Mouse (Mus musculus): ENCODE data around the gene Ugt1a9. TPM values are rescaled to one million over a fixed set of nuclear protein-coding genes. Genes with fewer than 3 reads are reported as not detected.

The Ugt1a9 gene
- total RNA-seq, 2 experiments from 2014 or later, result not detected

Other genes starting within 250 kb of the Ugt1a9 start
- 10 to 100 TPM; 56.9 to 63.9 TPM for gene Dgkd, start 217.5 kb upstream of the Ugt1a9 start, total RNA-seq (2021)
- 10 to 100 TPM; 17.2 to 22.7 TPM for gene Usp40, start 62.2 kb upstream of the Ugt1a9 start, total RNA-seq (2021)
- gene Ugt1a10, start 15.4 kb upstream of the Ugt1a9 start, total RNA-seq (2021), result not detected
- not detected for gene Ugt1a8, start 17.0 kb downstream of the Ugt1a9 start, total RNA-seq (2021)
- gene Ugt1a7c, start 24.3 kb downstream of the Ugt1a9 start, total RNA-seq (2021), result 1 to 10 TPM; 2.2 TPM
- gene Ugt1a6b, start 32.5 kb downstream of the Ugt1a9 start, total RNA-seq (2021), result under 1 TPM; 0.34 to 0.96 TPM
- 1 to 10 TPM; 3.8 to 5.7 TPM for gene Ugt1a6a, start 64.0 kb downstream of the Ugt1a9 start, total RNA-seq (2021)
- under 1 TPM; 0.34 to 0.50 TPM for gene Ugt1a5, start 95.2 kb downstream of the Ugt1a9 start, total RNA-seq (2021)
- not detected for gene Ugt1a2, start 129.8 kb downstream of the Ugt1a9 start, total RNA-seq (2021)
- gene Dnajb3, start 135.0 kb downstream of the Ugt1a9 start, total RNA-seq (2021), result under 1 TPM; 0.45 to 0.56 TPM
- not detected for gene Ugt1a1, start 141.2 kb downstream of the Ugt1a9 start, total RNA-seq (2021)
- under 1 TPM; 0.07 to 0.15 TPM for gene Mroh2a, start 156.2 kb downstream of the Ugt1a9 start, total RNA-seq (2021)
- gene Hjurp, start 206.8 kb downstream of the Ugt1a9 start, total RNA-seq (2021), result 10 to 100 TPM; 25.4 to 32.1 TPM
- not detected for gene Trpm8, start 206.9 kb downstream of the Ugt1a9 start, total RNA-seq (2021)